Mouse (Mus musculus): ENCODE measurements at regions not wholly inside any gene's neighbourhood (a gene's known extent, or its start where the extent isn't known, plus 50 kb on each side); places are given as distances from the start of the nearest gene placed in this dataset.

DNA sequence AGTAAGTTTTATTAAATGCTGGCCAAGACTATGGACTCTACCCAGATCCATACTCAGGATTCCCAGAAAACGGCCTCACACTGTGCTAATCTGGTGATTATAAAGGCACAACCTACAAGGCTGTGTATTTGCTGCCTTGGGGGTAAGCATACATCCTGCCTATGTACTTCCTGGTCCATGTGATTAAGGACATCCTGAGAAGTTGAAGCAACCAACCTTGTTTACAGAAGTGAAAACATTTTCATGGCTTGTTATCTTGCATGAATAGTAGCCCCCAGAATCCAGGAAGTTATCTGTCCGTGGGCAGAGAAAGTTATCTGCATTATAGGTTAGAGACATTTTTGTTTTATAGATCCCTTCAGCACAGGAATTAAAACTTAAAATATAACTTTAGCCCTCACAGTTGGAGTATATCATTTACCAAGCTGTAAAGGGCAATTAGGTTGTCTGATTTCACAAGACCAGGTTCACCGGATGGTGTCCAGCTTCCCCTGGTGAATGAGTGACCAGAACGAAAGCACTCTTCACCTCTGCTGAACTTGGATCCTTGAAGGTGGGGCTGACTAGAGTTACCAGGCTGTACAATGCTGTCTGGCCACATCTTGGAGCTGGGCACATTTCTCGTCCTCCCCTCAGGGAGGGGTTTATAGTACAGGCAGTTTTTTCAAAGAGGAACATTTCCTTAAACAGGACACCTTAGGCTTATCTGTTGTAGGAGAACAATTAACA, 90.1 kb upstream of the Tbl1xr1 start:
- ATAC-seq (ENCODE audit: insufficient read depth, low read depth) (no peak), DNase-seq (ENCODE audit: low spot score) (no peak)
- whole genome bisulfite sequencing, result 75% methylated on average over 5 of the region's 5 CpGs
- H3K4me1 ChIP-seq (ENCODE audit: control insufficient read depth, insufficient read depth), result 0 out of 2 replicates have a peak, but pooled peaks cover 5% of the 10 kb centered on the region
- no peak overlapping the region for H3K4me2 ChIP-seq (ENCODE audit: low read depth, low read length)
- H3K36me3 ChIP-seq (replicated peaks; ENCODE audit: control insufficient read depth, insufficient read depth, low read length), result no peaks in the 10 kb centered on the region
- H3K4me3 ChIP-seq (ENCODE audit: low read depth, low read length), result no peak overlapping the region
- H3K9ac ChIP-seq (replicated peaks; ENCODE audit: low read depth, low read length), result no peak overlapping the region
- TF ChIP-seq EP300 (IDR thresholded peaks at IDR 0.05; ENCODE audit: low read depth) (no peak), CTCF (IDR thresholded peaks at IDR 0.05; ENCODE audit: low read depth) (no peak)
- no peak overlapping the region for H3K27ac ChIP-seq (ENCODE audit: low read depth)
- H3K9me3 ChIP-seq (replicated peaks; ENCODE audit: control insufficient read depth, low read length), result no peaks in the 10 kb centered on the region; the same call in 1 of the 2 replicates
- no peaks in the 10 kb centered on the region for H3K27me3 ChIP-seq (ENCODE audit: control insufficient read depth, insufficient read depth, low read length)

- no peaks in the 10 kb centered on the region for H3K9me3 ChIP-seq (replicated peaks; ENCODE audit: control insufficient read depth, low read length)
- TF ChIP-seq EP300 (IDR thresholded peaks at IDR 0.05; ENCODE audit: low read depth), result no peak
- TF ChIP-seq CTCF (IDR thresholded peaks at IDR 0.05; ENCODE audit: low read depth), result no peak
- 0 out of 2 replicates have a peak, but pooled peaks cover 5% of the 10 kb centered on the region for H3K4me1 ChIP-seq (ENCODE audit: control insufficient read depth, insufficient read depth)
- no peak overlapping the region for H3K9ac ChIP-seq (replicated peaks; ENCODE audit: low read depth, low read length)
- 72% methylated on average over 2 of the region's 2 CpGs for WGBS
- no peak for DNase-seq (ENCODE audit: low spot score)
- H3K4me2 ChIP-seq (ENCODE audit: low read depth, low read length), result no peak overlapping the region
- H3K4me3 ChIP-seq (ENCODE audit: low read depth, low read length), result no peak overlapping the region
- no peaks in the 10 kb centered on the region for H3K36me3 ChIP-seq (replicated peaks; ENCODE audit: control insufficient read depth, insufficient read depth, low read length)
- H3K27ac ChIP-seq (ENCODE audit: low read depth), result no peak overlapping the region
- no peak for ATAC-seq (ENCODE audit: insufficient read depth, low read depth)
- no peaks in the 10 kb centered on the region for H3K27me3 ChIP-seq (ENCODE audit: control insufficient read depth, insufficient read depth, low read length)
These were observed 89.6 kb upstream of the Tbl1xr1 start for GRCm38 (mm10) chr3:21986893-21987250.

- 81% methylated on average over 5 of the region's 5 CpGs for WGBS
- Histone ChIP-seq H3K4me3 (ENCODE audit: low read depth, low read length) (no peak overlapping the region), H3K27ac (ENCODE audit: low read depth) (no peak overlapping the region; the same call in 1 of the 2 replicates), H3K4me2 (ENCODE audit: low read depth, low read length) (no peak overlapping the region), H3K27me3 (ENCODE audit: control insufficient read depth, insufficient read depth, low read length) (no peaks in the 10 kb centered on the region), H3K36me3 (replicated peaks; ENCODE audit: control insufficient read depth, insufficient read depth, low read length) (no peaks in the 10 kb centered on the region), H3K9ac (replicated peaks; ENCODE audit: low read depth, low read length) (no peak overlapping the region), H3K9me3 (replicated peaks; ENCODE audit: control insufficient read depth, low read length) (no peaks in the 10 kb centered on the region), H3K4me1 (ENCODE audit: control insufficient read depth, insufficient read depth) (0 out of 2 replicates have a peak, but pooled peaks cover 5% of the 10 kb centered on the region)
- TF ChIP-seq EP300 (IDR thresholded peaks at IDR 0.05; ENCODE audit: low read depth) (no peak), CTCF (IDR thresholded peaks at IDR 0.05; ENCODE audit: low read depth) (no peak)
- no peak for ATAC-seq (ENCODE audit: insufficient read depth, low read depth)
- DNase-seq (ENCODE audit: low spot score), result no peak
These were observed 88.9 kb upstream of the Tbl1xr1 start for GRCm38 (mm10) chr3:21987455-21988009.

DNA sequence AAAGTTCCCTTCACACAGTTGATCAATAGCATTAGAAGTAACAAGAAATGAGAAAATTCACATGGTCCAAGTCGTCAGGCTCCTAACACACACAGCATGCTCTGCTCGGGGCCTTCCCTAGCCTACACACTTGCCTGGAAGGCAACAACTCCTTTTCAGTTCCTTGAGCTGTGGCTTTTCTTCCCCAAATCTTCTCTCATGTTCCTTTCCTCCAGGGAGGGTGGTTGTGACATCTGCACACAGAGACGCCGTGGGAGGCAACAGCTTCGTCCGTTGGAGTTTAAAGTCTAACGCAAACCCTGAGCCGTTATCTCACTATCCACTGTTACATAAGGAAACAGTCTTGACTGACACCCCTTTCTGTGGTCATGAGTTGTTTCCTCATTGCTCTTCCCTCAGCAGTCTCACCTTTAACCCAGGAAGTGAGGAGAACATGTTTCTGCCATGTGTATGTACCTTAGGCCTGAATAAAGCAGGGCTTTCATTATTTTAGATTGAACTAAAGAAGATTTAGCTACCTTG, 88.4 kb upstream of the Tbl1xr1 start:
- Histone ChIP-seq H3K4me3 (ENCODE audit: low read depth, low read length) (no peak overlapping the region), H3K27me3 (ENCODE audit: control insufficient read depth, insufficient read depth, low read length) (no peaks in the 10 kb centered on the region), H3K4me1 (ENCODE audit: control insufficient read depth, insufficient read depth) (0 out of 2 replicates have a peak, but pooled peaks cover 5% of the 10 kb centered on the region), H3K36me3 (replicated peaks; ENCODE audit: control insufficient read depth, insufficient read depth, low read length) (no peaks in the 10 kb centered on the region), H3K4me2 (ENCODE audit: low read depth, low read length) (no peak overlapping the region), H3K27ac (ENCODE audit: low read depth) (no peak overlapping the region; the same call in 1 of the 2 replicates), H3K9me3 (replicated peaks; ENCODE audit: control insufficient read depth, low read length) (no peaks in the 10 kb centered on the region), H3K9ac (replicated peaks; ENCODE audit: low read depth, low read length) (no peak overlapping the region)
- no peak for ATAC-seq (ENCODE audit: insufficient read depth, low read depth)
- no peak for DNase-seq (ENCODE audit: low spot score)
- WGBS, result 70% methylated on average over 8 of the region's 8 CpGs
- TF ChIP-seq EP300 (IDR thresholded peaks at IDR 0.05; ENCODE audit: low read depth) (no peak), CTCF (IDR thresholded peaks at IDR 0.05; ENCODE audit: low read depth) (no peak)

DNA sequence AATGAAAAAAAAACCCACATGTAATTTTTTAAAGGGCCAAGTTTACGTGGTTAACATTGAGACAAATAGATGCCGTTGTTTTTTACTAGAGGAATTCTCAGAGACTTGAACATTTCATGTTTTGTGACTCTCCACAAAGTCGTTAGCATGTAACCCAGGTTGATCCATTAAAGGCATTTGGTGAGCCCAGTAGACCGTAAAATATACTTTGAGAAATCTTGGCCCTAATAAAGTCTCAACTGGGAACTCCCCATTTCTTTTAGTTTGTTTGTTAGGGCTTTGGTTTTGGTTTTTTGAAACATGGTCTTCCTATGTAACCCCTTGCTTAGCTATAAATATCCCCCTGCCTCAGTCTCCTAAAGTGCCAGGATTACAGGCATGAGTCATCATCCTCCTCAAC, 85.9 kb upstream of the Tbl1xr1 start:
- H3K9ac ChIP-seq (replicated peaks; ENCODE audit: low read depth, low read length), result no peak overlapping the region
- H3K36me3 ChIP-seq (replicated peaks; ENCODE audit: control insufficient read depth, insufficient read depth, low read length), result no peaks in the 10 kb centered on the region
- WGBS, result 91% methylated on average over 4 of the region's 4 CpGs
- no peak overlapping the region for H3K4me2 ChIP-seq (ENCODE audit: low read depth, low read length)
- TF ChIP-seq CTCF (IDR thresholded peaks at IDR 0.05; ENCODE audit: low read depth) (no peak), EP300 (IDR thresholded peaks at IDR 0.05; ENCODE audit: low read depth) (no peak)
- ATAC-seq (ENCODE audit: insufficient read depth, low read depth) (no peak), DNase-seq (ENCODE audit: low spot score) (no peak)
- H3K9me3 ChIP-seq (replicated peaks; ENCODE audit: control insufficient read depth, low read length), result no peaks in the 10 kb centered on the region
- H3K27me3 ChIP-seq (ENCODE audit: control insufficient read depth, insufficient read depth, low read length), result no peaks in the 10 kb centered on the region
- H3K4me3 ChIP-seq (ENCODE audit: low read depth, low read length), result no peak overlapping the region
- H3K27ac ChIP-seq (ENCODE audit: low read depth), result no peak overlapping the region
- H3K4me1 ChIP-seq (ENCODE audit: control insufficient read depth, insufficient read depth), result peaks cover 5% of the 10 kb centered on the region; the same call in 1 of the 2 replicates

Data from heart, postnatal 0 days (tissue).